Mouse (Mus musculus) E14TG2a.4 (cell line): Measurements from ENCODE around the gene Nr1i3.

Experiments used
- CTCF ChIP-seq: conservative IDR thresholded peaks from 2 replicates; pipeline ENCODE4 v1.5.1; 2014; ENCODE audit warnings: low read length
- NANOG ChIP-seq: IDR thresholded peaks from 2 replicates; pipeline ENCODE4 v1.6.1; 2014; ENCODE audit warnings: borderline replicate concordance, low read length, mixed read lengths

- TF ChIP-seq CTCF (no peak), NANOG (no peak)
Observed at GRCm38 (mm10) chr1:171190832-171191231, 22.9 kb upstream of the Nr1i3 start.
